Comparison of ENCODE assay signal across 10 mouse cellular contexts in the genomic region with DNA sequence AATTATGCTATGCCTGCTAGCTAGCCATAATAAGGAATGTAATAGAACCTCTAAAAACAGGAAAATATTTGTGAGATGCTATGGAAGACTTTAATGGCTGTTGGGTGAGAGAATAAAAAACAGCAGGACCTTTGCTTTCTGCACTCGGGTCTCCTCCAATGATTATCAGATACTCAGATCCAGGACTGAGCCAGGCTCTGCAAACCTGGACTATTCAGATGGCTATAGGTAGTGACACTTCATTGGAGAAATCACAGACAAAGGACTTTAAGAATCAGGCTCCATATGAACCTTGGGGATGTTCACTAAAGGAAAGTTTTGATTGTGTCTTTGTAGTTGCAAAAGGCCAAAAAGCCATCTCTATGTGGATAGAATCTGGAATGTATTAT.
"Had no signal": no experiment of that assay in that cellular context is flagged by ENCODE, and none has a peak within 500 bp of the region (broad histone marks: within the 10 kb centered on the region; RNA-seq: fewer than 3 reads in every experiment).

No protein-coding gene starts in this region.

- H3K4me3 ChIP-seq: limb, embryonic 12.5 days; neural tube, embryonic 13.5 days had no signal

- H3K27me3 ChIP-seq: limb, embryonic 12.5 days; neural tube, embryonic 13.5 days had no signal

- H3K4me1 ChIP-seq: limb, embryonic 12.5 days; neural tube, embryonic 13.5 days had no signal

- H3K9ac ChIP-seq: limb, embryonic 12.5 days; liver, embryonic 14.5 days; neural tube, embryonic 13.5 days had no signal

- DNase-seq: layer of hippocampus, adult 9-11 months; lung, adult 18-20 months; right cerebral cortex, postnatal 4 days; spleen, adult 18-20 months; thymus, adult 18-20 months; thymus, postnatal 14 days had no signal

- H3K27ac ChIP-seq: kidney, postnatal 0 days; limb, embryonic 12.5 days; liver, embryonic 14.5 days; neural tube, embryonic 13.5 days had no signal

- H3K36me3 ChIP-seq: limb, embryonic 12.5 days; neural tube, embryonic 13.5 days had no signal

- H3K4me2 ChIP-seq: limb, embryonic 12.5 days; neural tube, embryonic 13.5 days had no signal

- H3K9me3 ChIP-seq: limb, embryonic 12.5 days; neural tube, embryonic 13.5 days had no signal
